Mouse (Mus musculus): ENCODE data around the gene Cbx2.

Gene Cbx2

DNA sequence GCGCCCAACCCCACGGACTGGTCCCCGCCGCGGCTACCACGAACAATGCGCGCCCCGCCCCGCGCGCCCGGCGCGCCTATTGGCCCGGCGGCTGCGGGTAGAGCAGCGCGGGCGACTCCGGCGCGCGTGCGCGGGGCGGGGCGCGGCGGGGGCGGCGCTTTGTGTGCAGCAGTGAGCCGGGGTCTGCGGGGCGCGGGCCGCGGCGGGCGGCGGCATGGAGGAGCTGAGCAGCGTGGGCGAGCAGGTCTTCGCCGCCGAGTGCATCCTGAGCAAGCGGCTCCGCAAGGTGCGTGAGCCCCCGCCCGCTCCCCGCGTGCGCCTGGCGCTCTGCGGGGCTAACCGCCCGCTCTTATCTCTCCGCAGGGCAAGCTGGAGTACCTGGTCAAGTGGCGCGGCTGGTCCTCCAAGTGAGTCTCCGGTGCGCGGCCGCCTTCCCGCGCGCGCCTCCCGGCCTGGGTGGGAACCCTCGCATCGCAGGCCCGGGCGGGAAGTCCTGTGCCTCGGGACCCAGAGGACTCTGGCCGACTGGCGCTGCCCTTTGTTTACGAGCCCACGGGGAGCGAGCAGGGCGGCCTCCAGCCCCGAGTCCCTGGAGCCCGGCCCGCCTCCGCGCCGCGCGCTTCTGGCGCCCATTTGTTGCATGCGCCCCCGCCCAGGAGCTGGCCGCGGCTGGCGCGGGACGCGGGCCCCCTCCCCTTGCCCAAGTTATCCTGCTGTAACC lies at the start of gene Cbx2:
Gene Cbx2 (plus strand): TSS at position 68 of the 721 bp plus-strand sequence.
- DNase-seq, result peak; percentile 88

DNA sequence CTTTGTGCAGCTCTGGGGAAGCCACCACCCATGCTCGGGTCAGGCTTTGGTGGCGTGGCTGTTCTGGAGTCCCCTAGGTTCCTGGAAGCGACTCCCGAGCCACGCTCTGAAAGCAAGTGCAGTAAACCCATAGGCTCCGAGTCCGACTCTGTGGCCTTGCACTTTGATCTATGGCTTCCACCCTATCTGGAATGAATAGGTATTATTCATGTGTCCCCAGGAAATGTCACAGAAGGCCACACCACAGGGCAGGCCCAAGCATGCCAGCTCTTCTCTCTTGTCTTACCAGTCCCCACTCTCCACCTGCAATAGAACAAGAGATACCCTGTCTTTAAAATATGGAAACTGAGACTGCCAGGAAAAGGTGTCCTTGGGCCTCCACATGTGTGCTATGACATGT lies 48.4 kb upstream of the Cbx2 start:
- DNase-seq, result no peak

GRCm38 (mm10) chr11:118975427-118975826 lies 47.3 kb upstream of the Cbx2 start:
- peak; percentile 69 for DNase-seq

DNA sequence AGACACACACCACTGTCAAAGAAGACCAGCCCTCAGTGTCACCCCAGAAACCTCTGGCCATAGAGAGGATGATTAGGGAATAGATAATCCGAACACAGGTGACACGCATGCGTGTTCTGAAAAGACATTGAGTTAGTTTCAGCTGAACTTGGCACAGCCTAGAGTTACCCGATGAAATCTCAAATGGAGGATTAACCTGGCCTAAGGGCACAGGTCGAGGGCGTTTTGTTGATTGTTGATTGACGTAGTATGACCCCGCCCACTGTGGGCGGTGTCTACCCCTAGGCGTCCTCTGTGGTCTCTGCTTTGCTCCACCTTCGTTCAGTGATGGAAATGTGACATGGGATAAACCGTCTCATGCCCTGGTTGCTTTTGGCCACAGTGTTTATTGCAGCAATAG lies 46.8 kb upstream of the Cbx2 start:
- DNase-seq, result no peak

DNA sequence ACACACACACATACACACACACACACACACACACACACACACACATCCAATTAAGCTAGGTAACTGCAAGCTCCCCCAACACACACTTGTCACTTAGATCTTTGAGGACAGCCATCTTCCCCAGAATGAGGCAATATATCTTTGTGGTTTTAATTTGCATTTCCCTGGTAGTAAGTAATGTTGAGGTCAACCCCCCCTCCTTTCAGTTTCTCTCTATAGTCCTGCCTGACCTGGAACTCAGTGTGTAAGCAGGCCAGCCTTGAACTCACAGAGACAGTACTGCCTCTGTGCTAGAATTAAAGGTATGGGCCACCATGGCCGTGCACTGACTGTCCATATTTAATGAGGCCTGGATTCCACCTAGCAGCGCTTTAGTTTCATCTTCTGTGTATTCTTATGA lies 42.4 kb upstream of the Cbx2 start:
- DNase-seq, result no peak

- DNase-seq, result no peak
Observed at GRCm38 (mm10) chr11:118981012-118981776, 41.6 kb upstream of the Cbx2 start.

- DNase-seq, result no peak
Observed at GRCm38 (mm10) chr11:118982593-118983113, 40.1 kb upstream of the Cbx2 start.

DNA sequence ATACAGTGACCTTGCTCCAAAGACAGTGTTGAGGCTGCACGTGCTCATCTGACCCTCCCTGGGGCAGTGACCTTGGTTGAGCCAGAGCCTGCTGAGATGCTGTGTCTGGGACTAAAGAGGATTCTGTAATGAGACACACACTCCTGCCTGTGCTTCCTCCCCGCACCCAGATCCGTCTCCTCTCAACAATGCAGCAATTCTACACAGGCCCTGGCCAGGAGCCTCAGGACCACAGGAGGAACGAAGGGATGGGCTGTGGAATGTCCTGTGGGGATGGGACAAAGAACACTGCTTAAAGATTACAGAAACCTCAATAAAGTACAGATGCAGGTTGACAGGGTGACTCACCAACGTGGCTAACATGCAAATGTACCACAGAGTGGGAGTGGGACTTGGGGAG lies 37.2 kb upstream of the Cbx2 start:
- no peak for DNase-seq

DNA sequence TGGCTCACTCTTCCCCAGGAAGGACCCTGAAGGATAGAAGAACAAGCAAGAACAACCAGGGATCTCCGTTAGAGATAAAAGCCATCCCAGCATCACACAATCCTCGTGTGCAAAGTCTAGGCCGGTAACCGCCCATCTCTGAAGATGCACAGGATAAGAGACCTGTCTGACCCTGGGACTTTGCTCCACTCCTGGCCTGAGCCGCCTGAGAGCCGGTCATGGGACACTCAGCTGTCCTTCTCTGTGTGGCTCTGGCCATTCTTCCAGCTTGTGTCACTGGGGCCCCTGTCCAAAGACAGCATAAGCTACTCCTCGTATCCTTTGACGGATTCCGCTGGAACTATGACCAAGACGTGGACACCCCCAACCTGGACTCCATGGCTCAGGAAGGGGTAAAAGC lies 34.8 kb upstream of the Cbx2 start, which contains the start of gene Enpp7:
Gene Enpp7 (plus strand): TSS at position 190 of the 400 bp plus-strand sequence.
- no peak for DNase-seq

DNA sequence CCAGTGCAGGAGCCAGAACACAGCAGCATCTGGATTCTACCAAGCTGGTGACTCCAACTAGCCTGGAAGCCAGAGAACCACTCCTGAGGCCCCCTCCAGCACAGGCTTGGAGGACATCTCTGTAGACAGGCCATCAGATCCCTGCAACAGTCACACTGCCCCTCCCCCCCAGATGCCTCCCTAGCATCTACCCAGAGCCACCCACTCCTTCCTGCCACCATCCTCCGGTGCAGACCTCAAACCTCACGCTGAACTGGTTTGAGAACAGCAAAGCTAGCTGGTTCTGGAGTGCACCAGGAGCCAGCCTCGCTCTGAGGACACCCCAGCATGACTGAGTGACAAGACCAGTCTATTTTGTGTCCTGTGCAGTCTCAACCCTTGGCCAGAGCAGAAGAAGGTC lies 30.0 kb upstream of the Cbx2 start:
- DNase-seq, result peak; percentile 31

DNA sequence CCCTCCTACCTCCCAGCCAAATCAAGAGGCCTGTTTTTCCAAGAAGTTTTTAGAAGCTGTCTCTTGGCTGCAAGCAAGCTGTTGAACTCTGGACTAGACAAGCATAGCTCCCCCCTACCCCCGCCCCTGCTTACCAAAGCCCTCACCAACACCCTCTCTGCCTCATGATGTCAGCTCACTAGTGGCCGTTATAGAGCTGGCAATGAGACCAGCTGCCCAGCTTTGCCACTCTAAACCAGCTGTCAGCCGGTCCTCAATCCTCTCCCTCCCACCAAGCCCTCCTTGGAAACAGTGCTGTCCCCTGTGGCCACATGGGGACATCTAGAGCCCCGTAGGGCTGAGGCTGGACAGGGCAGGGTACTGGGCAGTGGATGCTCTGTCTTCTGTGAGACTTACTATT lies 27.3 kb upstream of the Cbx2 start:
- no peak for DNase-seq

GRCm38 (mm10) chr11:118997182-118997581 lies 25.6 kb upstream of the Cbx2 start:
- no peak for DNase-seq

- DNase-seq, result peak; percentile 86
Observed at GRCm38 (mm10) chr11:118998540-118999265, 24.1 kb upstream of the Cbx2 start.

- DNase-seq, result peak; percentile 40
Observed at GRCm38 (mm10) chr11:118999361-118999804, 23.4 kb upstream of the Cbx2 start.

- no peak for DNase-seq
Observed at GRCm38 (mm10) chr11:119000877-119001276, 21.9 kb upstream of the Cbx2 start.

GRCm38 (mm10) chr11:119001493-119002128 lies 21.2 kb upstream of the Cbx2 start:
- no peak for DNase-seq

DNA sequence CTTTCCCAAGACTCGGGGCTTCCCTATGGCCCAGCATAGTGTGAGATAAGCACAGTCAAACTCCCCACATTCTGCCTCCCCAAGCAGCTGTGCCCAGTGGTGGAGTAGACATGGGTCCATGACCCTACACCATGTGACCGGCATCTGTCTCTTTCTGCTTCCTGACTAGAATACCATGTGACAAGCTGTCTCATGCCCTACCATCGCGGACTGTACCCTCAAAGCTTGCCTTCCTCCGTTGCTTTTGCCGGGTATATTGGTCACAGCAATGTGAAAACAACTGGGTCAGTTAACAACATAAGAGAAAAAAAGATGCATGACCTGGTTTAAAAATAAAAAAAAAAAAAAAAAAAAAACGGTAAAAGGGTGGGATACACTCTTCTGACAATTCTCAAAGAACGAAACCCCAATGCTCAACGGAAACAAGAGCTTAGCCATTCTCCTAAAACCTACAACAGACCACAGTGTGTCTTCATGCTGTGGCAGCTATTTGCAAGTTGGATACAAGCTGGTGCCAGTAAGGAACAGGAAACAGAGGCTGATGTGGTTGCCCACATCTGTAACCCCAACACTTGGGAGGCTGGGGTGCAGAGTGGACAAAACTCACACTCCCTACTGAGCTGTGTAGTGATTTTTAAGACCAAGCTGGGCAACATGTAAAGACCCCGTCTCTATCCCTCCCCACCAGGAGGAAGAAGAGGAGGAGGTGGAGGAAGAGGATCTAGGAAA lies 17.1 kb upstream of the Cbx2 start:
- DNase-seq, result no peak

DNA sequence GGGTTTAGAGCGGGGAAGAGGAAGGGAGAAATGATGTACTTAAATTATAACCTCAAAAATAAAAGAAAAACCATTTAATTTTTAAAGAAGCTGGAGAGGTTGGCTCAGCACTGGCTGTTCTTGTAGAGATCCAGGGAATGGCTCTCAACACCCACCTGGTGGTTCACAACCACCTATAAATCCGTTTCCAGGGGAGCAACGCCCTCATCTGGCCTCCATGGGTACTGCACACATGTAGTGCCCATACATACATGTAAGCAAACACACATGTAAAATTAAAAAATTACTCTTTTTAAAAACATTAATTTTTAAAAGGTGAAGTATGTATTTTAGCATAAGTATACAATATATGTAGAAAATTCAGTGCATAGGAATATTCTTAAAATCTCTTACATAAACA lies 16.3 kb upstream of the Cbx2 start:
- no peak for DNase-seq

GRCm38 (mm10) chr11:119007461-119008456 lies 15.0 kb upstream of the Cbx2 start:
- DNase-seq, result peak; percentile 30

- DNase-seq, result no peak
Observed at GRCm38 (mm10) chr11:119014455-119014854, 8.3 kb upstream of the Cbx2 start.

- DNase-seq, result no peak
Observed at GRCm38 (mm10) chr11:119017506-119017905, 5.3 kb upstream of the Cbx2 start.

All from right cerebral cortex, adult 18-20 months (tissue).